Mouse (Mus musculus): ENCODE data around the gene Morn4. TPM values are rescaled to one million over a fixed set of nuclear protein-coding genes. Genes with fewer than 3 reads are reported as not detected.

Gene Morn4
- polyA plus RNA-seq, 1 experiment: 190 TPM

- Histone ChIP-seq H3K36me3 (ENCODE audit: control insufficient read depth, insufficient read depth, low read length) (no peaks in the 10 kb centered on the region), H3K27me3 (ENCODE audit: control insufficient read depth, insufficient read depth, low read length) (no peaks in the 10 kb centered on the region), H3K4me1 (ENCODE audit: control insufficient read depth, insufficient read depth, low read length) (peaks cover 10% of the 10 kb centered on the region), H3K4me3 (ENCODE audit: control insufficient read depth, low read depth, low read length) (no peak overlapping the region), H3K27ac (ENCODE audit: control insufficient read depth, insufficient read depth, low read depth, low read length) (no peak overlapping the region)
- TF ChIP-seq CTCF (IDR thresholded peaks at IDR 0.05; ENCODE audit: control insufficient read depth, insufficient read depth, insufficient replicate concordance, low read depth, low read length): no peak
- no peak for TF ChIP-seq POLR2A (IDR thresholded peaks at IDR 0.05; ENCODE audit: control insufficient read depth, low read depth, low read length)
Measured at GRCm38 (mm10) chr19:42127024-42127423, 40.9 kb upstream of the Morn4 start.

- no peak for TF ChIP-seq CTCF (IDR thresholded peaks at IDR 0.05; ENCODE audit: control insufficient read depth, insufficient read depth, insufficient replicate concordance, low read depth, low read length)
- TF ChIP-seq POLR2A (IDR thresholded peaks at IDR 0.05; ENCODE audit: control insufficient read depth, low read depth, low read length): no peak
- H3K4me3 ChIP-seq (ENCODE audit: control insufficient read depth, low read depth, low read length): no peak overlapping the region
- no peaks in the 10 kb centered on the region for H3K27me3 ChIP-seq (ENCODE audit: control insufficient read depth, insufficient read depth, low read length)
- peaks cover 10% of the 10 kb centered on the region for H3K4me1 ChIP-seq (ENCODE audit: control insufficient read depth, insufficient read depth, low read length)
- H3K36me3 ChIP-seq (ENCODE audit: control insufficient read depth, insufficient read depth, low read length): no peaks in the 10 kb centered on the region; the same call in 1 of the 2 replicates
- H3K27ac ChIP-seq (ENCODE audit: control insufficient read depth, insufficient read depth, low read depth, low read length): no peak overlapping the region
Measured at GRCm38 (mm10) chr19:42126219-42126605, 40.1 kb upstream of the Morn4 start.

DNA sequence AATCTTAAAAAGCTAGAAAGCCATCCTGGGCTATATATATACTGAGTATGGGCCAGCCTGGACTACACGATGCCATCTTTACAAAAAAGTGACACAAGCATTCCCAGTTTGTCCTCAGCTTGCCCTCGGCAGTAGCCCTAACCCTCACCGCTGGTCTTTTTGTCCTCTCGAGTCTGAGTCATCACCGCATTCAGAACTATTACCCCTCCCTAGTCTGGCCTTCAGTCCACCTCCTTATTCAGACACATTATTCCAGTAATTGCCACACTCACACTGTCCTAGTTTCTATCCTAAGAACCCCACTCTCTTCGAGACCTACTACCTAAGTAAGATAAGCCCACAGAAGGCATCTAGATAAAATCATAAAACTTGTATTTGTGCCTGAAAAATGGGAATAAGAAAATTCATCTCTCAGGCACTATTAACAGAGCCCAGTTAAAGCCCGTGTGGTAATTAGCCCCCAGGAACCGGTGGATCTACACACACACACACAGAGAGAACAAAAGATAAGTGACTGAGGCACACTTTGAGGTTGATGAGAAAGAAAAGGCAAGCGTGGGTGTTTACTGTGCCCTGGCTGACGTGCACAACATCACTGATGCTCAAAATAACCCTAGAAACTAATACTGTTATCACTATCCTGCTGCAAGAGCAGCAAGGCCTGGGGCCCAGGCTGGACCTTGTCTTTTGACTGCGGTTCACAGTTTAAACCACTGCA, 39.5 kb upstream of the Morn4 start:
- Histone ChIP-seq H3K27ac (ENCODE audit: control insufficient read depth, insufficient read depth, low read depth, low read length) (no peak overlapping the region), H3K27me3 (ENCODE audit: control insufficient read depth, insufficient read depth, low read length) (no peaks in the 10 kb centered on the region), H3K4me1 (ENCODE audit: control insufficient read depth, insufficient read depth, low read length) (peaks cover 10% of the 10 kb centered on the region), H3K36me3 (ENCODE audit: control insufficient read depth, insufficient read depth, low read length) (no peaks in the 10 kb centered on the region; the same call in 1 of the 2 replicates), H3K4me3 (ENCODE audit: control insufficient read depth, low read depth, low read length) (no peak overlapping the region)
- TF ChIP-seq CTCF (IDR thresholded peaks at IDR 0.05; ENCODE audit: control insufficient read depth, insufficient read depth, insufficient replicate concordance, low read depth, low read length): no peak
- no peak for TF ChIP-seq POLR2A (IDR thresholded peaks at IDR 0.05; ENCODE audit: control insufficient read depth, low read depth, low read length)

DNA sequence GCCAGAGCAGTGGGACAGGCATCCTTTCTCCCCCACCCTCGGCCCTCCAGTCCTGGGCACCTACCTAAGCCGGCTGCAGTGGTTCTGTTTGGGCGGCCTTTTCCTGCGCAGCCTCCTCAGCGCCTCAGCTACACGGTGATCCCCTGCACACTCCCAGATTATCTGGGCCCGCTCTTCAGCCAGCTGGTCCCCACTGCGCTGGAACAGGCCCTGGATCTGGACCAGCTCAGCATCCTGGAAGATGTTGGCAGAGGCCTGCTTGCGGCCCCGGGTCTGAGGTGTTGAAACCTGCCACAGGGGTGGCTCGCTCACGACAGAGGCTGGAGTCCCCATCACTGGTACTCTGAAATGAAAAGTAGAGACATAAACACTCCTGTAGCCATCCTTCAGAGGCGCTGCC, 38.5 kb upstream of the Morn4 start:
- Histone ChIP-seq H3K27me3 (ENCODE audit: control insufficient read depth, insufficient read depth, low read length) (no peaks in the 10 kb centered on the region), H3K27ac (ENCODE audit: control insufficient read depth, insufficient read depth, low read depth, low read length) (no peak overlapping the region), H3K4me3 (ENCODE audit: control insufficient read depth, low read depth, low read length) (no peak overlapping the region), H3K36me3 (ENCODE audit: control insufficient read depth, insufficient read depth, low read length) (no peaks in the 10 kb centered on the region; the same call in 1 of the 2 replicates), H3K4me1 (ENCODE audit: control insufficient read depth, insufficient read depth, low read length) (peaks cover 10% of the 10 kb centered on the region)
- TF ChIP-seq POLR2A (IDR thresholded peaks at IDR 0.05; ENCODE audit: control insufficient read depth, low read depth, low read length): no peak
- TF ChIP-seq CTCF (IDR thresholded peaks at IDR 0.05; ENCODE audit: control insufficient read depth, insufficient read depth, insufficient replicate concordance, low read depth, low read length): no peak

- Histone ChIP-seq H3K36me3 (ENCODE audit: control insufficient read depth, insufficient read depth, low read length) (peaks cover 6% of the 10 kb centered on the region), H3K4me3 (ENCODE audit: control insufficient read depth, low read depth, low read length) (no peak overlapping the region), H3K27me3 (ENCODE audit: control insufficient read depth, insufficient read depth, low read length) (no peaks in the 10 kb centered on the region), H3K4me1 (ENCODE audit: control insufficient read depth, insufficient read depth, low read length) (no peaks in the 10 kb centered on the region), H3K27ac (ENCODE audit: control insufficient read depth, insufficient read depth, low read depth, low read length) (no peak overlapping the region)
- TF ChIP-seq POLR2A (IDR thresholded peaks at IDR 0.05; ENCODE audit: control insufficient read depth, low read depth, low read length) (no peak), CTCF (IDR thresholded peaks at IDR 0.05; ENCODE audit: control insufficient read depth, insufficient read depth, insufficient replicate concordance, low read depth, low read length) (no peak)
Measured at GRCm38 (mm10) chr19:42120451-42120850, 34.3 kb upstream of the Morn4 start.

- Histone ChIP-seq H3K4me3 (ENCODE audit: control insufficient read depth, low read depth, low read length) (no peak overlapping the region), H3K4me1 (ENCODE audit: control insufficient read depth, insufficient read depth, low read length) (no peaks in the 10 kb centered on the region), H3K36me3 (ENCODE audit: control insufficient read depth, insufficient read depth, low read length) (peaks cover 6% of the 10 kb centered on the region), H3K27ac (ENCODE audit: control insufficient read depth, insufficient read depth, low read depth, low read length) (no peak overlapping the region), H3K27me3 (ENCODE audit: control insufficient read depth, insufficient read depth, low read length) (no peaks in the 10 kb centered on the region)
- no peak for TF ChIP-seq POLR2A (IDR thresholded peaks at IDR 0.05; ENCODE audit: control insufficient read depth, low read depth, low read length)
Measured at GRCm38 (mm10) chr19:42118596-42118995, 32.4 kb upstream of the Morn4 start.

GRCm38 (mm10) chr19:42118142-42118541, 32.0 kb upstream of the Morn4 start:
- H3K27ac ChIP-seq (ENCODE audit: control insufficient read depth, insufficient read depth, low read depth, low read length): no peak overlapping the region
- peaks cover 6% of the 10 kb centered on the region for H3K36me3 ChIP-seq (ENCODE audit: control insufficient read depth, insufficient read depth, low read length)
- H3K4me1 ChIP-seq (ENCODE audit: control insufficient read depth, insufficient read depth, low read length): no peaks in the 10 kb centered on the region
- H3K4me3 ChIP-seq (ENCODE audit: control insufficient read depth, low read depth, low read length): no peak overlapping the region
- H3K27me3 ChIP-seq (ENCODE audit: control insufficient read depth, insufficient read depth, low read length): no peaks in the 10 kb centered on the region
- TF ChIP-seq POLR2A (IDR thresholded peaks at IDR 0.05; ENCODE audit: control insufficient read depth, low read depth, low read length) (no peak), CTCF (IDR thresholded peaks at IDR 0.05; ENCODE audit: control insufficient read depth, insufficient read depth, insufficient replicate concordance, low read depth, low read length) (no peak)

Measured in testis, adult 2 months (tissue).